Mouse (Mus musculus) E14TG2a.4 (cell line): ENCODE measurements at regions not wholly inside any gene's neighbourhood (a gene's known extent, or its start where the extent isn't known, plus 50 kb on each side); places are given as distances from the start of the nearest gene placed in this dataset.

Experiments used
- H3K27me3 ChIP-seq: 2 replicates; pipeline ENCODE4 v1.6.1; 2014; ENCODE audit warnings: low read length, control low read depth; ENCODE audit not compliant: insufficient read depth
- H3K36me3 ChIP-seq: 2 replicates; pipeline ENCODE4 v1.6.1; 2014; ENCODE audit warnings: low read length, control low read depth; ENCODE audit not compliant: insufficient read depth
- H3K4me1 ChIP-seq: replicated peaks from 2 replicates; pipeline ENCODE4 v1.6.1; 2014; ENCODE audit warnings: low read depth, low read length, control low read depth
- H3K4me3 ChIP-seq: replicated peaks from 2 replicates; pipeline ENCODE4 v1.5.1; 2014; ENCODE audit warnings: mild to moderate bottlenecking, low read length
- H3K9me3 ChIP-seq: 2 replicates; pipeline ENCODE4 v1.6.1; 2014; ENCODE audit warnings: low read length, control low read depth
- CTCF ChIP-seq: conservative IDR thresholded peaks from 2 replicates; pipeline ENCODE4 v1.5.1; 2014; ENCODE audit warnings: low read length
- NANOG ChIP-seq: IDR thresholded peaks from 2 replicates; pipeline ENCODE4 v1.6.1; 2014; ENCODE audit warnings: borderline replicate concordance, low read length, mixed read lengths
- POU5F1 ChIP-seq: IDR thresholded peaks from 2 replicates; pipeline ENCODE4 v1.6.1; 2014; ENCODE audit warnings: low read length, borderline replicate concordance

GRCm38 (mm10) chr2:161332653-161333052, 223.8 kb upstream of the Chd6 start:
- H3K9me3 ChIP-seq = 0 out of 2 replicates have a peak, but pooled peaks cover 4% of the 10 kb centered on the region
- no peak overlapping the region for H3K4me3 ChIP-seq
- no peaks in the 10 kb centered on the region for H3K36me3 ChIP-seq
- no peaks in the 10 kb centered on the region for H3K4me1 ChIP-seq
- TF ChIP-seq NANOG (no peak), CTCF (no peak), POU5F1 (no peak)
- H3K27me3 ChIP-seq = no peaks in the 10 kb centered on the region

DNA sequence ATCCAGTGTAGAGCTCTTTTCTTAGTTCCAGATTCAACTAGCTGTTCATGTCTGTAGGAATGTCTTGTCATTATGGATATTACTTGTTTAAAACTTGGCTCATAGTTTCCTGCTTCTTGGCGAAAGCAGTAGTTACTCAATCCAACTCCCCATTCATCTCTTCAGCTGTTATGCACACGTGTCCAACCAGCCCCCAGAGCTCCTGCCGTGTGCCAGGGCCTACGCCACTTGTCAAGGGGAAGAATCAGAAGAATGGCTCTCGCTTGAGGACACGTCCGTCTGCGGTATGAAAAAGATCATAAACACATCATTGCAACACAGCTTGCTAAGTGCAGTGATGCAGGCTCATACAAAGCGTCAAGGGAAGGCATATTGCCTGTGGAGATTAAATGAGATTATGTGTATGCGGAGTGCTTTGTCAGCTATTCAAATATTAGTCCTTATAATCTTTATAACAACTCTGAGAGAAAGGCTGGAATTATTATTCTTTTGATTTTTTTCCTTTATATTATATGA, 223.0 kb upstream of the Chd6 start:
- Histone ChIP-seq H3K27me3 (no peaks in the 10 kb centered on the region), H3K9me3 (0 out of 2 replicates have a peak, but pooled peaks cover 4% of the 10 kb centered on the region), H3K4me3 (no peak overlapping the region), H3K36me3 (no peaks in the 10 kb centered on the region), H3K4me1 (no peaks in the 10 kb centered on the region)
- TF ChIP-seq CTCF = no peak
- no peak for TF ChIP-seq POU5F1
- TF ChIP-seq NANOG = no peak

- H3K4me1 ChIP-seq = no peaks in the 10 kb centered on the region
- H3K36me3 ChIP-seq = no peaks in the 10 kb centered on the region
- no peaks in the 10 kb centered on the region for H3K27me3 ChIP-seq
- H3K9me3 ChIP-seq = no peaks in the 10 kb centered on the region
- no peak for TF ChIP-seq NANOG
- TF ChIP-seq CTCF = no peak
- H3K4me3 ChIP-seq = no peak overlapping the region
Measured at GRCm38 (mm10) chr2:161302796-161303195, 193.9 kb upstream of the Chd6 start.

GRCm38 (mm10) chr2:161268861-161269413, 160.1 kb upstream of the Chd6 start:
- Histone ChIP-seq H3K4me3 (no peak overlapping the region), H3K36me3 (no peaks in the 10 kb centered on the region), H3K27me3 (no peaks in the 10 kb centered on the region), H3K4me1 (peaks cover 9% of the 10 kb centered on the region), H3K9me3 (no peaks in the 10 kb centered on the region)
- no peak for TF ChIP-seq POU5F1
- no peak for TF ChIP-seq NANOG
- no peak for TF ChIP-seq CTCF

- H3K9me3 ChIP-seq = peaks cover 9% of the 10 kb centered on the region; the same call in 1 of the 2 replicates
- no peak overlapping the region for H3K4me3 ChIP-seq
- H3K4me1 ChIP-seq = peaks cover 9% of the 10 kb centered on the region
- H3K27me3 ChIP-seq = no peaks in the 10 kb centered on the region
- no peak for TF ChIP-seq NANOG
- TF ChIP-seq CTCF = no peak
- TF ChIP-seq POU5F1 = no peak
- no peaks in the 10 kb centered on the region for H3K36me3 ChIP-seq
Measured at GRCm38 (mm10) chr2:161266476-161266875, 157.6 kb upstream of the Chd6 start.

DNA sequence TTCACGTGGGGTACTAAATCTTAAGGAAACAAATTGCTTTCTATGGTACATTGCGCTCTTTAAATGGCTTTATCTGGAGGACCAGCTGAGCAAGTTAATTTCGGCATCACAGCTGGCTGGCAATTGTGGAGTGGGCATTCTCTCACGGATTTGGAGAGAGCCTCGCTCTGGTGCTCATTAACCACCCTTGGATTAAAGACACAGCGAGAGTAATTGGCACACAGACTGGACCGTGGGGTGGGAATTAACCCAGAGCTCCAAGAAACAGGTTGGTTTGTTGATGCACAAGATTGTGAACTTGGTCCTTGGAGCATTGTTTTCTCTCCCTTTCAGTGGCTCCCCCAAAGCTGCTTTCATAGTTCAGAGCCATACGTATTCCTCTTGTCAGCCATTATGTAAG, 156.3 kb upstream of the Chd6 start:
- Histone ChIP-seq H3K27me3 (no peaks in the 10 kb centered on the region), H3K4me3 (no peak overlapping the region), H3K9me3 (peaks cover 9% of the 10 kb centered on the region; the same call in 1 of the 2 replicates), H3K4me1 (peaks cover 9% of the 10 kb centered on the region), H3K36me3 (no peaks in the 10 kb centered on the region)
- TF ChIP-seq NANOG (no peak), CTCF (no peak), POU5F1 (no peak)

GRCm38 (mm10) chr2:161252761-161253160, 143.9 kb upstream of the Chd6 start:
- Histone ChIP-seq H3K36me3 (no peaks in the 10 kb centered on the region), H3K9me3 (peaks cover 6% of the 10 kb centered on the region; the same call in 1 of the 2 replicates)

DNA sequence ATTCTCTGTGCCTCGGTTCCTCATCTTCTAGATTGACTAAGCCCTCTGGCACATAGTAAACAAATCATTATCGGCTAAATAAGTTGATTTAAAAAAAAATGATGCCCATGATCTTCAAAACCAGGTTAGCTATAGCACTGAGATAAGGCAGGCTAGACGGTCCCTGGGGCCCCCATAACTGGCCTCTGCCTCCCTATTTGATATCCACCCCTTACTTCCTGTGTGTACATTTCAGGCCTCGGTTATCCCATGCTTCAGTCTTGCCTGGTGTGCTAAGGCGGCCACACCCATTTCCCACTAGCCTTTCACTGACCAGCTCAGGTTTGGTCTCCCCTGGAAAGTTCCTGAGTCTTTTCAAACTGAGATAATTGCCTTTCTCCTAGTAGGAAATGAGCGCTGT, 132.8 kb upstream of the Chd6 start:
- no peaks in the 10 kb centered on the region; the same call in 1 of the 2 replicates for H3K4me1 ChIP-seq
- H3K36me3 ChIP-seq = no peaks in the 10 kb centered on the region
- no peaks in the 10 kb centered on the region for H3K27me3 ChIP-seq
- TF ChIP-seq NANOG (no peak), POU5F1 (no peak), CTCF (no peak)
- H3K4me3 ChIP-seq = no peak overlapping the region
- H3K9me3 ChIP-seq = no peaks in the 10 kb centered on the region

More at GRCm38 (mm10) chr2:161252761-161253160, 143.9 kb upstream of the Chd6 start:
- H3K4me1 ChIP-seq = peaks cover 13% of the 10 kb centered on the region
- no peaks in the 10 kb centered on the region for H3K27me3 ChIP-seq
- TF ChIP-seq CTCF (no peak), POU5F1 (no peak), NANOG (no peak)
- H3K4me3 ChIP-seq = no peak overlapping the region
